Mouse (Mus musculus) embryonic facial prominence, embryonic 11.5 days (tissue): ENCODE measurements at regions not wholly inside any gene's neighbourhood (a gene's known extent, or its start where the extent isn't known, plus 50 kb on each side); places are given as distances from the start of the nearest gene placed in this dataset.
"Not testable (repeated sequence)": the region's sequence is repeated elsewhere in the genome, so short reads cannot be mapped to it uniquely, and the experiment has no call there.

Experiments used
- ATAC-seq: fragments of 200-750 bp; cut with Nextera tagmentation; replicated peaks from 2 replicates; pipeline ENCODE4 v1.8.0; 2017; ENCODE audit warnings: low read depth; ENCODE audit not compliant: insufficient number of reproducible peaks, low FRiP score, low TSS enrichment
- DNase-seq: peaks from one replicate; pipeline ENCODE4 v3.0.0-alpha.2; 2015; ENCODE audit warnings: low spot score
- H3K27ac ChIP-seq: fragments of 300-500 bp; sonication (generic); replicated peaks from 2 replicates; pipeline ENCODE4 v1.5.1; 2014; ENCODE audit warnings: mild to moderate bottlenecking, low read depth, low read length, control low read depth
- H3K27me3 ChIP-seq: fragments of 300-500 bp; sonication (generic); 2 replicates; pipeline ENCODE4 v1.6.1; 2014; ENCODE audit warnings: mild to moderate bottlenecking, low read length, moderate library complexity, mixed read lengths; ENCODE audit not compliant: control insufficient read depth, insufficient read depth
- H3K36me3 ChIP-seq: fragments of 300-500 bp; sonication (generic); replicated peaks from 2 replicates; pipeline ENCODE4 v1.6.1; 2014; ENCODE audit warnings: low read depth, mild to moderate bottlenecking, low read length, moderate library complexity, mixed read lengths; ENCODE audit not compliant: control insufficient read depth, insufficient read depth
- H3K4me1 ChIP-seq: fragments of 300-500 bp; sonication (generic); 2 replicates; pipeline ENCODE4 v1.6.1; 2014; ENCODE audit warnings: low read length, mixed read lengths; ENCODE audit not compliant: control insufficient read depth, insufficient read depth
- H3K4me2 ChIP-seq: fragments of 300-500 bp; sonication (generic); 2 replicates; pipeline ENCODE4 v1.6.1; 2014; ENCODE audit warnings: low read depth, mild to moderate bottlenecking, control low read depth, low read length, moderate library complexity
- H3K4me3 ChIP-seq: fragments of 300-500 bp; sonication (generic); 2 replicates; pipeline ENCODE4 v1.5.1; 2014; ENCODE audit warnings: low read depth, low read length, control low read depth
- H3K9ac ChIP-seq: fragments of 300-500 bp; sonication (generic); replicated peaks from 2 replicates; pipeline ENCODE4 v1.6.1; 2014; ENCODE audit warnings: mild to moderate bottlenecking, control low read depth, low read length
- H3K9me3 ChIP-seq: fragments of 300-500 bp; sonication (generic); replicated peaks from 2 replicates; pipeline ENCODE4 v1.6.1; 2016; ENCODE audit warnings: mild to moderate bottlenecking, low read length, inconsistent platforms, mixed read lengths; ENCODE audit not compliant: control insufficient read depth
- WGBS: fragments of 180-500 bp; shearing (Covaris S2); extraction: QIAGEN DNeasy Blood & Tissue Kit; methylation state at CpG from one replicate; pipeline ENCODE4 v1.1.7; 2014; 5-methylcytosine and 5-hydroxymethylcytosine counted together

DNA sequence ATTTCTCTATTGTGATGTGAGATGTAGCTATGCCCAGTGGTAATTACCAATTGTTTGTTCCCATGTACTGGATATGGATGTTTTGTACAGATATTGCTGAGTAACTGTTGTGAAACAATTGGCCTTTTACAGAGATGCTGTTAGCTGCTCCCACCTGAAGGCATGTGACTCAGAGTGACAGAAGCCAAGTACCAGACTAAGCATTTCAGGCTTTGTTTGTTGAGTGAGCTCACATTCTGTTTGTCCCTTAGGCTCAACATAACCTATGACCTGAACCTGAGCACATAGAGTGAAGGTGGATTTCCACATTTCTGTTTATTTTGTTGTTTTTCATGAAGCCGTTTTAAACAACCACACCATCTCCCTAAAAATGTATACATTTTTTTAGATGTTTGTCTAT, 105.8 kb upstream of the Akr1e1 start:
- no peaks in the 10 kb centered on the region for H3K27me3 ChIP-seq
- no peaks in the 10 kb centered on the region for H3K4me1 ChIP-seq
- H3K9me3 ChIP-seq, result no peaks in the 10 kb centered on the region
- ATAC-seq (no peak), DNase-seq (no peak)
- H3K9ac ChIP-seq, result no peak overlapping the region
- H3K36me3 ChIP-seq, result no peaks in the 10 kb centered on the region
- no peak overlapping the region for H3K4me3 ChIP-seq
- H3K27ac ChIP-seq, result no peak overlapping the region
- no peak overlapping the region for H3K4me2 ChIP-seq
- WGBS, result 79% methylated on average over 1 of the region's 1 CpGs

DNA sequence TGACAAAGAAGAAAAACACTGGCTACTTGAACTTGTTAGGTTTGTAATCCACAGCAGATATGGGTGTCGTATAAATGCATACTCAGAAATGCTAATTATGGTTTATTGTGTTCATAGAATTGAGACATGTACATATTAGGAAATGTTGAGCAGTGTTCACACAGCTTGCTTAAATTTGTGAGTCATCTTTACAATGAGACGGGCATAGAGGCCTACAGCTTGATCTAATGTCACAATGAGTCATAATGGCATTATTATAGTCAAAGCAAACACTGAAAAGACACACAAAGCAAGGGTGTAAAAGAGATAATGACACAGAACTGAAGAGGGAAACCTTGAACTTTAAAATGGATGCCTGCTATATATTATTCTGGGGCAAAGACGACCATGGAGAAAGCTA, 103.7 kb upstream of the Akr1e1 start:
- no peak overlapping the region for H3K9ac ChIP-seq
- no peak overlapping the region for H3K4me3 ChIP-seq
- H3K27ac ChIP-seq, result no peak overlapping the region
- H3K4me1 ChIP-seq, result no peaks in the 10 kb centered on the region
- no peak overlapping the region for H3K4me2 ChIP-seq
- H3K9me3 ChIP-seq, result no peaks in the 10 kb centered on the region
- H3K27me3 ChIP-seq, result no peaks in the 10 kb centered on the region
- H3K36me3 ChIP-seq, result no peaks in the 10 kb centered on the region
- DNase-seq (no peak), ATAC-seq (no peak)
- WGBS, result 73% methylated on average over 3 of the region's 3 CpGs

DNA sequence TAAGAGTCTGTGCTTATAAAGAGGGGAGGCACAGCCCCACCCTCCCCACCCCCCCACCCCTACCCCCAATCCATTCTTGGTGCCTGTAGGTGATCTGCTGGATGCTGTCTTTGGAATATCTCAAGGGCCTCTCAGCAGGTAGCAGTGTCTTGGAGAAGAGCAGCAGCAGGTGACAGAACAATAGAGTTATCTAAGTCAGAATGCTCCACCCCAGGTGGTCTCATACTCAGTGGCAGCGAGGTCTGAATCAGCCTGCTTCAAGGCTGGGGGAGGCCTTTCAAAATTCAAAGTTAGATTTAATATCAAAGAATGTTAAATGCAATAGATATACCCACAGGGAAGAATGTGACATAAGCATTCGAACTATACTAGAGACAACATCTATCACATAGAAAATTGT, 90.6 kb upstream of the Akr1e1 start:
- H3K9me3 ChIP-seq, H3K9ac ChIP-seq, H3K36me3 ChIP-seq, H3K27ac ChIP-seq, H3K4me2 ChIP-seq, ATAC-seq, H3K27me3 ChIP-seq, H3K4me1 ChIP-seq, DNase-seq, H3K4me3 ChIP-seq: not testable (repeated sequence)
- WGBS, result 64% methylated on average over 2 of the region's 2 CpGs

GRCm38 (mm10) chr13:4666375-4667140, 57.6 kb upstream of the Akr1e1 start:
- H3K9ac ChIP-seq, result no peak overlapping the region
- no peaks in the 10 kb centered on the region for H3K9me3 ChIP-seq
- no peak overlapping the region for H3K27ac ChIP-seq
- H3K4me1 ChIP-seq, result no peaks in the 10 kb centered on the region
- no peaks in the 10 kb centered on the region for H3K36me3 ChIP-seq
- ATAC-seq (no peak), DNase-seq (peak; percentile 72)
- WGBS, result 41% methylated on average over 11 of the region's 11 CpGs
- no peak overlapping the region for H3K4me3 ChIP-seq
- no peaks in the 10 kb centered on the region for H3K27me3 ChIP-seq
- H3K4me2 ChIP-seq, result no peak overlapping the region

DNA sequence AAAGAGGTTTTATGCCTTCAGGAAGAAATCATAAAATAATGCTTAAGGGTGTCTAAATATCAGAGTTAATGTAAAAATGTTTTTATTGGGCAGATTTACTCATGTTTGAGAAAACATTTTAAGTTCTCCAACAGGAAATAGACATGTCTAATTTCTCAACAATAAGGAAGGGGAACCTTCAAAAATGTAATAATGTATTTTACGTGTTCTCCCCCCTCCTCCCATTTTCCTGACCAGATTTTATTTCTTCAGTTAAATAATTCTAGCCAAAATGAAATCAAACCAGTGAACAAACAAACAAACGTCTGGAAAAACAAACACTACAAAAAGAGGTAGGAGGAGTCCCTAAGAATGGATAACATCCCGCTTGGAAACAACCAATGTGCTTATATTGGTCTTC, 54.4 kb upstream of the Akr1e1 start:
- Histone ChIP-seq H3K27ac (no peak overlapping the region), H3K36me3 (no peaks in the 10 kb centered on the region), H3K4me3 (no peak overlapping the region), H3K9ac (no peak overlapping the region), H3K9me3 (no peaks in the 10 kb centered on the region), H3K4me2 (no peak overlapping the region), H3K4me1 (no peaks in the 10 kb centered on the region), H3K27me3 (no peaks in the 10 kb centered on the region)
- no peak for DNase-seq
- WGBS, result 57% methylated on average over 3 of the region's 3 CpGs
- ATAC-seq, result no peak

DNA sequence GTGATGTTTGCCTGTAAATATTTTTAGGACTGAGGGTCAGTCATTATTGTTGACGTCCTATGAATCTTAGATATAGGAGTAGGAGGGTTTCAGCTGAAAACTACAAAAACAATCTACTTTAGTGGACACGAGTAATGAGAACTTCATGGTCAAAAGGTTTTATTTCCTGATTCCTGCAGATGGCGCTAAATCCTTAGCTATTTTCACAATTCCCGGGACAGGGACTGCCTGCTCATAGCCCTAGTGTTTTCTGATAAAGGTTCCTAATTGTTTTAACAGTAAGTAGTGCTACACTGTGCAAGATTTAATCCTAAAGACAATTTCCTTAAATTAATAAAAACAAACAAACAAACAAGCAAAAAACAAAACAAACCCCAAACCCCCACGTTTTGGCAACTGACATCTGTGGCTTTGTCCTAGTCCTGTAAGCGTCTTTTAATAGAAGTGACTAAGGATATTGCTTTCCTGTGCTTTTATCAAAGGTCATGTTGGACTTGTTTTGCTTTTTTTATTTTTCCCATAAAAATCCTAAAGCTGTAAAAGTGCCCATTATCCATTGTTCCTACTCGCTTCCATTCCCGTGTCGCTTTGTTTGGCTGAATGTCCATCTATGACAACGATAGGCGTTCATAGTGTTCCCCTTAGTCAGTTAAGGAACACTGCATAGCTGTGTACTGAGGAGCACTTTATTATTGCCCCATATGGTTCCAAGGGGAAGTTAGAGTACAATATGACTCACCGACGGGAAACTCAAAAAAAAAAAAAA, 53.5 kb upstream of the Akr1e1 start:
- DNase-seq, result peak; percentile 78

More for the DNA sequence above, 53.5 kb upstream of the Akr1e1 start:
- Histone ChIP-seq H3K9me3 (no peaks in the 10 kb centered on the region), H3K9ac (no peak overlapping the region), H3K4me1 (no peaks in the 10 kb centered on the region), H3K4me3 (no peak overlapping the region), H3K4me2 (no peak overlapping the region), H3K27ac (no peak overlapping the region), H3K36me3 (no peaks in the 10 kb centered on the region), H3K27me3 (no peaks in the 10 kb centered on the region)
- ATAC-seq, result peak; percentile 81
- 54% methylated on average over 13 of the region's 13 CpGs for WGBS
